Mouse (Mus musculus) spleen, embryonic (tissue): Measurements from ENCODE around the gene Cacna1d.

Source experiments
- CTCF ChIA-PET: fragments of 350-600 bp; sonication (Branson Sonifier 250); formaldehyde crosslinking; loops from one replicate; lab custom pipeline; 2022; lab: Charles Lee

Gene Cacna1d

GRCm38 (mm10) chr14:30378306-30378705, 112.9 kb downstream of the Cacna1d start:
- CTCF ChIA-PET: interaction anchor here (0.6 kb wide), 1 partner anchor 205 kb away, joined by 3 read pairs; no protein-coding TSS in a partner anchor

- CTCF ChIA-PET: interaction anchor here (0.6 kb wide), 2 partner anchors 12 to 239 kb away, joined by 6 to 9 read pairs; no protein-coding TSS in a partner anchor
Measured at GRCm38 (mm10) chr14:30372878-30373277, 118.4 kb downstream of the Cacna1d start.

- CTCF ChIA-PET: no interaction called here
Measured at GRCm38 (mm10) chr14:30371070-30371469, 120.2 kb downstream of the Cacna1d start.

DNA sequence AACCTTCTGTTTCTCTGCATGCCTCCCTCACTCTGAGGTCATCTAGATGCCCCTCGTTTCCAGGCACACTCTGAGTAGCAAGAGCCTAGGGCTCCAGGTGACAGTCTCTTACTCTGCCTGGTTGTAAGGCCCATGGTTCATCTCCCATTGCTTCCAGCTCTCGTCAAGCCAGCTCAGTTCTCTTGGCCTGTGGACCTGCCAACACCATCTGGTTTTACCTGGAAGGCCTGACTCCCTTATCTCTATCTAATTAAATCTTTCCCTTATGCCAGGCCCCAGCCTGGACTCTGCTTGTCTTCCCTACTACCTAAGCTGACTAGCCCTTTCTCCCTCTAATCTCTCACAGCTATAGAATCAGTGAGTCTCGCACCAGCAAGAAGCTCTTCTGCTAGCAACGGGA, 124.2 kb downstream of the Cacna1d start:
- CTCF ChIA-PET: no interaction called here

- CTCF ChIA-PET: interaction anchor here (0.6 kb wide), 1 partner anchor 577 kb away, joined by 5 read pairs; no protein-coding TSS in a partner anchor
Measured at GRCm38 (mm10) chr14:30365866-30366265, 125.4 kb downstream of the Cacna1d start.

- CTCF ChIA-PET: interaction anchor here (0.6 kb wide), 1 partner anchor 17 kb away, joined by 14 read pairs; no protein-coding TSS in a partner anchor
Measured at GRCm38 (mm10) chr14:30363487-30364167, 127.6 kb downstream of the Cacna1d start.

DNA sequence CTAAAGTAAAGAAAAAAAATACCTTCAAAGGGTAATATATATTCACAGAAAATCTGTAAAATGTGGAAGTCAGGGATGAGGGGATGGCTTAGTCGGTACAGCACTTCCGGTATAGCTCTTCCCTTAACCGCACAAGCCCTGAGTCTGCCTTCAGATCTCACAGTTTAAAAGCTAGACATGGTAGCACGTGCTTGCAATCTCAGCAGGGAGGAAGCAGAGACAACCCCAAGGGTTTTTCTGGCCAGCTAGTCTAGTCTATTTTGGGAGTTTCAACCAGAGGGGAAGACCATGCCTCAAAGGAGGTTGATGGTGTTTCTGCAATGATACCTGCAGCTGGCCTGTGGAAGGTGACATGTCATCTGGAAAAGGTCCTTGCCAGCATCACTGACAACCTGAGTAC, 128.9 kb downstream of the Cacna1d start:
- CTCF ChIA-PET: no interaction called here

GRCm38 (mm10) chr14:30360478-30360877, 130.8 kb downstream of the Cacna1d start:
- CTCF ChIA-PET: interaction anchor here (0.6 kb wide), 1 partner anchor 12 kb away, joined by 9 read pairs; no protein-coding TSS in a partner anchor

DNA sequence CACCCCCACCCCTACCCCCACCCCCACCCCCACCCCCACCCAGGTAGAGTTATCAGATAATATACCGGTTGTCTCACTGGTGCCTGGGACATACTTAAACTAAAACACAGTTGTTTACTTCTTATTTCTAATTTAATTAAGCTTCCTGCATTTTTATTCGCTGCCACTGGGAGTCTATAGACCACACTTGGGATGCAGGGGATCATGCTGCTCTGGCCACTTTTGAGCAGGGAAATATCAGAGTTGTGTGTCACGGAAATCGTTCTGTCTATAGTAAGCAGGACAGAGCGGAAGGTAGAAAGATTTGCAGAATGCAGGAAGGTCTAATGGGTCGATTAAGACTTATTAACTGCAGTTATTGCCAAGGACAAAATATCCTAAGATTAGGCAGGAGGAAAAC, 131.3 kb downstream of the Cacna1d start:
- CTCF ChIA-PET: no interaction called here

- CTCF ChIA-PET: interaction anchor here (0.6 kb wide), 1 partner anchor 40 kb away, joined by 4 read pairs; no protein-coding TSS in a partner anchor
Measured at GRCm38 (mm10) chr14:30358028-30358427, 133.2 kb downstream of the Cacna1d start.

- CTCF ChIA-PET: interaction anchor here (0.7 kb wide), 1 partner anchor 52 kb away, joined by 3 read pairs; no protein-coding TSS in a partner anchor
Measured at GRCm38 (mm10) chr14:30356456-30356855, 134.8 kb downstream of the Cacna1d start.

DNA sequence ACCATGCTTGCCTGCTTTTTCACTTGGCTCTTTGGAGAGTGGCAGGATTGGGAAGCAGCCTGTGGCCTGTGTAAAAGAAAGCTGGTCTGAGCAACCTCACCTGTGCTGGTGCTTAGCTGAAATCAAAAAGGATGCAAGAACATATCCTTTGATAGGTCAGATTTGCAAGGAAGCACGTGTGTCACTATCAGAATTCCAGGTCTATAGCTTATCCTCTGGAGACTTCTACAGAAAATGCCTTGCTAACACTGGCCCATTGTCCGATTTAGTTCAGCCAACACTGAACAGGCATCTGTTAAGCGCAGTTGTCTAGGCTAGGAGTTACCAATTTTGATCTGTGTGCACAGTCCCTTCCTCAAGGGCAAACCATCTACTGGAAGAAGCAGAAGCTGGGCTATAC, 136.5 kb downstream of the Cacna1d start:
- CTCF ChIA-PET: no interaction called here

- CTCF ChIA-PET: interaction anchor here (0.5 kb wide), 1 partner anchor 382 kb away, joined by 3 read pairs; no protein-coding TSS in a partner anchor
Measured at GRCm38 (mm10) chr14:30354127-30354463, 137.2 kb downstream of the Cacna1d start.

GRCm38 (mm10) chr14:30353291-30354126, 137.7 kb downstream of the Cacna1d start:
- CTCF ChIA-PET: interaction anchor here (0.5 kb wide), 1 partner anchor 381 kb away, joined by 3 read pairs; no protein-coding TSS in a partner anchor

DNA sequence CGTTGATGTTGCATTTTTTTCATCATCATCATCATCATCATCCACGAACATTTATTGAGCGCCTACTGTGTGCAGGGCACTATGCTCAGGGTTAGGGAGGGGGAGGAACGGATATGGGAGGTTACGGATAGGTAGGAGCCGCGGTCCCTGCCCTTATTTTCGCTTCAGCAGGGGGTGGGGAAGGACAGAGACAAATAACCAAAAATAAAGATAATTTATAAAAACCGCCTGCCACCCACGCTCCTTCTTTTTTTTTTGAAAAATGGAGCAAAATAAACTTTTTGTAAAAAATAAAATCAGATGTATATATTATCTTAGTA, 138.3 kb downstream of the Cacna1d start:
- CTCF ChIA-PET: no interaction called here

- CTCF ChIA-PET: no interaction called here
Measured at GRCm38 (mm10) chr14:30352061-30352950, 138.9 kb downstream of the Cacna1d start.

GRCm38 (mm10) chr14:30350285-30350684, 141.0 kb downstream of the Cacna1d start:
- CTCF ChIA-PET: no interaction called here

DNA sequence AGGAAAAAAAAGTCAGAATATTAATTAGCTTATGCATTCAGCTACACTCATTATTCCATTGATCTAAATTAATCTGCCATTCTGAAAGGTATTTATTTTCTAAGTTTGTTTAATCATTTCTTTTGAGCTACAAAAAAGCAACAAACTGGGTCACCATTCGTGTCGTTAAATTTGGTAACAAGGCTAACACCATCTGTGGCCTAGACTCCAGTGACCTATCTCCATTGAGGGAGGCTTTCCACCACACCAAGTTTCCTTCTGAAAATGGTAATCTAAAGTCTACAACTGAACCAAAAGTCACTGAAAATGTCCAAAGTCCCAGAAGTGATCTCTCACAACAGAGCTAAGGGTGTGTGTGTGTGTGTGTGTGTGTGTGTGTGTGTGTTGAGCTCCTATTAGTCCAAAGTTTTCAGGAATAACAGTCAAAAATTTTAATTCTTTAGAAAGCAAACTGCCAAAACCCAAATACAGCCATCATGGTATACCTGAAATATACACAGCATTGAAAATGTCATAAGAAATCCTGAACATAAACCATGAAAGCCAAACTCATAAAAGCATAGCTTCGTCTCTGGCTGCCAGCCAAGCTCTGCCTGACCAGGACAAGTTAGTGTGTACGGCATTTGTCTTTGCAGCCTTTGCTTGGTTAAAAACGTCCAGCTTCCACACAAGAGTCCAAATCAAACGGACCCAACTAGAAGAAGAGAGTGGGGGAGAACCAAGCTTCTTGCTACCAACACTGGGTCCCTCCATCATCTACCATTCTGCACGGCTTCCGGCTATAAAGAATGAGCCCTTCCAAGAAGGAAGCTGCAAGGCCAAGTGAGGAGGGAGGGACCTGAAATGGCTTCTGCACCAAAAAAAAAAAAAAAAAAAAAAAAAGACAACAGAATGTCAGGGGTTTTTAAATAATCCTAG, 146.0 kb downstream of the Cacna1d start:
- CTCF ChIA-PET: no interaction called here

DNA sequence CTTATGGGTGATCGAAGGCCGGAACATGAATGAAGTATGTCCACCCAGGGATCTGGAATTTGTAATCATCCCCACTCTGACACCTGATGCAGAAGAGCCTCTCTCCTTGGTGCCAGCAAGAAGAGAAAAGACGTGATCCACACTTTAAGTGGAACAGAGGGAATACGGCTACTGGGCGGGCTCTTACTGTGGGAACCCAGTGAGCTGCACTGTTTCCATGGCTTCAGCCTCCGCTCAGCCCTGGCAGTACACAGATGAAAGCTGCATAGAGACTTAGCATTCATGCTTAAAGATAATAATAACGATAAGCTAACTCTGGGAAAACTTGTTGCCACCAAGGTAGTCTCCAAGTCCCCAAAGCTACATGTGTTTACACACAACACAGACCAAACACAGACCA, 147.5 kb downstream of the Cacna1d start:
- CTCF ChIA-PET: no interaction called here
